Mouse (Mus musculus): ENCODE measurements around the gene Sel1l2. TPM values are rescaled to one million over a fixed set of nuclear protein-coding genes. Genes with fewer than 3 reads are reported as not detected.

The Sel1l2 gene
- not detected in 2 replicates for polyA plus RNA-seq (2016; fragmentation: Nextera tagmentation; extraction: Ambion mirVana)

GRCm38 (mm10) chr2:140389525-140389924 is at the start of gene Sel1l2:
Sel1l2 (minus strand) TSS chr2:140389706.
- H3K27ac ChIP-seq: no peak within 1 kb of the TSS
- no peak for DNase-seq (ENCODE audit: extremely low spot score, low spot score)
- no peaks in the 10 kb centered on the region for H3K27me3 ChIP-seq (ENCODE audit: poor library complexity, severe bottlenecking)
- H3K4me1 ChIP-seq: peaks cover 5% of the 10 kb centered on the region
- H3K4me3 ChIP-seq: no peak within 1 kb of the TSS
- H3K36me3 ChIP-seq (replicated peaks): no peaks in the 10 kb centered on the region
- 31% methylated on average over 4 of the region's 4 CpGs for WGBS
- H3K9me3 ChIP-seq: no peaks in the 10 kb centered on the region

GRCm38 (mm10) chr2:140439081-140439480 is 49.6 kb upstream of the Sel1l2 start:
- Histone ChIP-seq H3K4me3 (no peak overlapping the region), H3K9me3 (no peaks in the 10 kb centered on the region), H3K27ac (no peak overlapping the region), H3K27me3 (ENCODE audit: poor library complexity, severe bottlenecking) (no peaks in the 10 kb centered on the region), H3K4me1 (no peaks in the 10 kb centered on the region), H3K36me3 (replicated peaks) (no peaks in the 10 kb centered on the region)
- DNase-seq (ENCODE audit: extremely low spot score, low spot score): no peak
- WGBS: 86% methylated on average over 4 of the region's 4 CpGs

- Histone ChIP-seq H3K4me1 (no peaks in the 10 kb centered on the region), H3K4me3 (no peak overlapping the region), H3K9me3 (no peaks in the 10 kb centered on the region), H3K36me3 (replicated peaks) (no peaks in the 10 kb centered on the region), H3K27me3 (ENCODE audit: poor library complexity, severe bottlenecking) (no peaks in the 10 kb centered on the region), H3K27ac (no peak overlapping the region)
- 25% methylated on average over 4 of the region's 4 CpGs for WGBS
- DNase-seq (ENCODE audit: extremely low spot score, low spot score): no peak
Measured at GRCm38 (mm10) chr2:140427283-140427682, 37.8 kb upstream of the Sel1l2 start.

- no peak for DNase-seq (ENCODE audit: extremely low spot score, low spot score)
- Histone ChIP-seq H3K4me3 (no peak overlapping the region), H3K36me3 (replicated peaks) (no peaks in the 10 kb centered on the region), H3K9me3 (no peaks in the 10 kb centered on the region), H3K27ac (no peak overlapping the region), H3K27me3 (ENCODE audit: poor library complexity, severe bottlenecking) (no peaks in the 10 kb centered on the region), H3K4me1 (no peaks in the 10 kb centered on the region)
Measured at GRCm38 (mm10) chr2:140425844-140426243, 36.3 kb upstream of the Sel1l2 start.

- peak overlapping the region; percentile 82 for H3K4me3 ChIP-seq
- H3K27ac ChIP-seq: peak overlapping the region; percentile 89
- DNase-seq (ENCODE audit: extremely low spot score, low spot score): peak; percentile 55
- no peaks in the 10 kb centered on the region for H3K9me3 ChIP-seq
- H3K27me3 ChIP-seq (ENCODE audit: poor library complexity, severe bottlenecking): peaks cover 13% of the 10 kb centered on the region
- WGBS: 1% methylated on average over 50 of the region's 58 CpGs
- H3K4me1 ChIP-seq: peaks cover 14% of the 10 kb centered on the region
- H3K36me3 ChIP-seq (replicated peaks): no peaks in the 10 kb centered on the region
Measured at GRCm38 (mm10) chr2:140395744-140396231, 6.3 kb upstream of the Sel1l2 start.

- DNase-seq (ENCODE audit: extremely low spot score, low spot score): peak; percentile 95
- peaks cover 14% of the 10 kb centered on the region for H3K4me1 ChIP-seq
- peaks cover 13% of the 10 kb centered on the region for H3K27me3 ChIP-seq (ENCODE audit: poor library complexity, severe bottlenecking)
- H3K9me3 ChIP-seq: no peaks in the 10 kb centered on the region
- peak within 1 kb of the TSS; percentile 89 for H3K27ac ChIP-seq
- WGBS: under 1% methylated on average over 43 of the region's 47 CpGs
- peak within 1 kb of the TSS; percentile 82 for H3K4me3 ChIP-seq
- no peaks in the 10 kb centered on the region for H3K36me3 ChIP-seq (replicated peaks)
Measured at GRCm38 (mm10) chr2:140395179-140395578, 5.7 kb upstream of the Sel1l2 start, which contains the start of gene Macrod2. Macrod2 (plus strand) TSS chr2:140395309.

- Histone ChIP-seq H3K4me1 (no peaks in the 10 kb centered on the region), H3K36me3 (replicated peaks) (no peaks in the 10 kb centered on the region), H3K4me3 (no peak overlapping the region), H3K27ac (no peak overlapping the region), H3K9me3 (no peaks in the 10 kb centered on the region), H3K27me3 (ENCODE audit: poor library complexity, severe bottlenecking) (no peaks in the 10 kb centered on the region)
- WGBS: 80% methylated on average over 1 of the region's 1 CpGs
- no peak for DNase-seq (ENCODE audit: extremely low spot score, low spot score)
Measured at GRCm38 (mm10) chr2:140364804-140365203, 24.7 kb downstream of the Sel1l2 start.

- DNase-seq (ENCODE audit: extremely low spot score, low spot score): no peak
- WGBS: 60% methylated on average over 2 of the region's 2 CpGs
- no peaks in the 10 kb centered on the region for H3K9me3 ChIP-seq
- H3K27me3 ChIP-seq (ENCODE audit: poor library complexity, severe bottlenecking): no peaks in the 10 kb centered on the region
- H3K4me3 ChIP-seq: no peak overlapping the region
- H3K27ac ChIP-seq: no peak overlapping the region
- H3K4me1 ChIP-seq: no peaks in the 10 kb centered on the region
- no peaks in the 10 kb centered on the region for H3K36me3 ChIP-seq (replicated peaks)
Measured at GRCm38 (mm10) chr2:140359905-140360304, 29.6 kb downstream of the Sel1l2 start.

GRCm38 (mm10) chr2:140342394-140342793 is 47.1 kb downstream of the Sel1l2 start:
- WGBS: 90% methylated on average over 7 of the region's 7 CpGs
- H3K36me3 ChIP-seq (replicated peaks): no peaks in the 10 kb centered on the region
- H3K9me3 ChIP-seq: no peaks in the 10 kb centered on the region
- no peaks in the 10 kb centered on the region for H3K27me3 ChIP-seq (ENCODE audit: poor library complexity, severe bottlenecking)
- H3K4me3 ChIP-seq: no peak overlapping the region
- H3K4me1 ChIP-seq: no peaks in the 10 kb centered on the region
- DNase-seq (ENCODE audit: extremely low spot score, low spot score): no peak
- H3K27ac ChIP-seq: no peak overlapping the region

GRCm38 (mm10) chr2:140330508-140331306 is 58.8 kb downstream of the Sel1l2 start:
- Histone ChIP-seq H3K36me3 (replicated peaks) (no peaks in the 10 kb centered on the region), H3K27ac (no peak overlapping the region), H3K9me3 (no peaks in the 10 kb centered on the region), H3K4me1 (no peaks in the 10 kb centered on the region), H3K27me3 (ENCODE audit: poor library complexity, severe bottlenecking) (no peaks in the 10 kb centered on the region), H3K4me3 (no peak overlapping the region)
- no peak for DNase-seq (ENCODE audit: extremely low spot score, low spot score)
- WGBS: 86% methylated on average over 5 of the region's 5 CpGs

- no peak for DNase-seq (ENCODE audit: extremely low spot score, low spot score)
Measured at GRCm38 (mm10) chr2:140302976-140303708, 86.4 kb downstream of the Sel1l2 start.

GRCm38 (mm10) chr2:140297155-140297554 is 92.4 kb downstream of the Sel1l2 start:
- H3K4me1 ChIP-seq: no peaks in the 10 kb centered on the region
- 43% methylated on average over 4 of the region's 4 CpGs for WGBS
- H3K27me3 ChIP-seq (ENCODE audit: poor library complexity, severe bottlenecking): no peaks in the 10 kb centered on the region
- H3K4me3 ChIP-seq: no peak overlapping the region
- H3K9me3 ChIP-seq: no peaks in the 10 kb centered on the region
- no peaks in the 10 kb centered on the region for H3K36me3 ChIP-seq (replicated peaks)
- H3K27ac ChIP-seq: no peak overlapping the region
- no peak for DNase-seq (ENCODE audit: extremely low spot score, low spot score)

More at GRCm38 (mm10) chr2:140302976-140303708, 86.4 kb downstream of the Sel1l2 start:
- Histone ChIP-seq H3K4me3 (no peak overlapping the region), H3K9me3 (no peaks in the 10 kb centered on the region), H3K27ac (no peak overlapping the region), H3K36me3 (replicated peaks) (no peaks in the 10 kb centered on the region), H3K27me3 (ENCODE audit: poor library complexity, severe bottlenecking) (no peaks in the 10 kb centered on the region), H3K4me1 (peaks cover 6% of the 10 kb centered on the region; the same call in 1 of the 2 replicates)
- 74% methylated on average over 3 of the region's 3 CpGs for WGBS

GRCm38 (mm10) chr2:140293820-140294219 is 95.7 kb downstream of the Sel1l2 start:
- H3K27me3 ChIP-seq (ENCODE audit: poor library complexity, severe bottlenecking): no peaks in the 10 kb centered on the region
- no peaks in the 10 kb centered on the region for H3K4me1 ChIP-seq
- no peaks in the 10 kb centered on the region for H3K9me3 ChIP-seq
- 90% methylated on average over 2 of the region's 2 CpGs for WGBS
- no peaks in the 10 kb centered on the region for H3K36me3 ChIP-seq (replicated peaks)
- no peak overlapping the region for H3K27ac ChIP-seq
- no peak for DNase-seq (ENCODE audit: extremely low spot score, low spot score)
- no peak overlapping the region for H3K4me3 ChIP-seq
